Mouse (Mus musculus) B cell, adult 2 months (primary cell): ENCODE data around the gene Lrig3.

ENCODE experiments used
- DNase-seq, 2 experiments: peaks; one replicate each; pipeline ENCODE4 v3.0.0; 2022

The Lrig3 gene

GRCm38 (mm10) chr10:125965968-125966480, at the start of gene Lrig3:
Gene Lrig3, plus strand, starts transcription at chr10:125966168.
- DNase-seq = peak in 1 of 2 experiments; percentile 1

DNA sequence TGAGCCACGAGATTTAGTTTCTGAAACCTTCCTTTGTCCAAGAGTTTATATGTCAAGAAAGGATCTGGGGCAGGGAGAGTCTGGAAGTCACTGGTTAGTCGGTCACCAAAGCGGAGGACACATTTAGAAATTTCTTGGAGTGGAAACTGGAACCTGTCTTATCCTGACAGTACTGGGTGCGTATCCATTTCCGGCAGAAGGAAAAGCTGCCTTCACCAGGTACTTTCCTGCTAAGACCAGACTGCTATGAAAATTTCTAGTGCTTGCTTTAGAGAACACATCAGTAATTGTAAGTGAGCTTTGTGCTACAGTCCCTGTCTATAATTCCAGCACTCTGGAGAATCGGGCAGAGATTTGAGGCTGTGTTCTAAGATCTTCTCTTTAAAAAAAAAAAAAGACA, 49.2 kb upstream of the Lrig3 start:
- DNase-seq = no peak

DNA sequence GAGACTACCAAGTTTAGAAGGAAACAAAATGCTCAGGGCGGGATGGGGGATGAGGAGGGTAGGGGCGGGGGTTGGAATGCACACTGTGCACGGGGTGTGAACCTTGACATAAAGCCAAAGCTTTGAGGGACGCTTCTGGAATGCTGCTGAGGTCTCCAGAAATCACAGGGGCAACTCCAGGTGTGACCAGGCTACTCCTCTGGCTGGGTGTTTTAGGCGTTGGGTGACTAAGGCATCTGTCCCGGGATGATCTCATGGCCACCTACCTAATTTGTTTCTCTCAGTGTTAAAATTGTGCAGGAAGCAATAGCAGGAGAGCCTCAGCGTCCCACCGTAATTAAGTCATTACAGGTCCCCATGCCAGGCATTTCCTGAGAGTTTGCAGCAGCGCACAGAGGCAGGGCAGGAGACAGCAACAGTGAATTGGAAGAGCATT, 48.5 kb upstream of the Lrig3 start:
- DNase-seq = no peak

DNA sequence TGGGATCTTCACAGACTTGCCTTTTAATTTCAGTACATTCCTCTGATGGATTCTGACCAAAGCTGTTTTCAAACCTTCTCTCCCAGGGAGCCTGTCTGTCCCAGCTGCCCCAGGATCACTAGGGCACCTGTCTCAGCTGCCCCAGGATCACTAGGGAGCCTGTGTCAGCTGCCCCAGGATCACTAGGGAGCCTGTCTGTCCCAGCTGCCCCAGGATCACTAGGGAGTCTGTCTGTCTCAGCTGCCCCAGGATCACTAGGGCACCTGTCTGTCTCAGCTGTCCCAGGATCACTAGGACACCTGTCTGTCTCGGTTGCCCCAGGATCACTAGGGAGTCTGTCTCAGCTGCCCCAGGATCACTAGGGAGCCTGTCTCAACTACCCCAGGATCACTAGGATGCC, 47.0 kb upstream of the Lrig3 start:
- no peak for DNase-seq

- no peak for DNase-seq
Observed at GRCm38 (mm10) chr10:125921654-125922446, 44.1 kb upstream of the Lrig3 start.

DNA sequence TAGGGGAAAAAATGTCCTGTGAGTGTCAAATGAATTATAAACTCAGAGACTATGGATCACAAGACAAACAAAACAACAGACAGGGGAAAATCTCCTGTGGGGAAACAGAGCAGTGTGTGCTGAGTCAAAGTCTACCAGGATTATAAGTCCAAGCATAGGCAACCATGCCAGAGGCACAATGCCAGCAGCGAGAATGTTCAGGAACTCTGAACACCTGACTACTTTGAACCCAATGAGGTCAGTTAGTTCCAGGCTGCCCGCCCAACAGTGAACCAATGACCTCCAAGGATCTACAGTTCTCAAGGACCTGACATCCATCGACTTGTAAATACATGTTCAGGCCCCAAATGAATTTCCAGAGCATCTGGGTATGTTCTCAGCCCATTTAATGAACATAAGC, 36.0 kb upstream of the Lrig3 start:
- DNase-seq = no peak

- no peak for DNase-seq
Observed at GRCm38 (mm10) chr10:125933388-125933787, 32.6 kb upstream of the Lrig3 start.

- DNase-seq = no peak
Observed at GRCm38 (mm10) chr10:125934095-125934494, 31.9 kb upstream of the Lrig3 start.

- no peak for DNase-seq
Observed at GRCm38 (mm10) chr10:125937517-125938497, 28.2 kb upstream of the Lrig3 start.

DNA sequence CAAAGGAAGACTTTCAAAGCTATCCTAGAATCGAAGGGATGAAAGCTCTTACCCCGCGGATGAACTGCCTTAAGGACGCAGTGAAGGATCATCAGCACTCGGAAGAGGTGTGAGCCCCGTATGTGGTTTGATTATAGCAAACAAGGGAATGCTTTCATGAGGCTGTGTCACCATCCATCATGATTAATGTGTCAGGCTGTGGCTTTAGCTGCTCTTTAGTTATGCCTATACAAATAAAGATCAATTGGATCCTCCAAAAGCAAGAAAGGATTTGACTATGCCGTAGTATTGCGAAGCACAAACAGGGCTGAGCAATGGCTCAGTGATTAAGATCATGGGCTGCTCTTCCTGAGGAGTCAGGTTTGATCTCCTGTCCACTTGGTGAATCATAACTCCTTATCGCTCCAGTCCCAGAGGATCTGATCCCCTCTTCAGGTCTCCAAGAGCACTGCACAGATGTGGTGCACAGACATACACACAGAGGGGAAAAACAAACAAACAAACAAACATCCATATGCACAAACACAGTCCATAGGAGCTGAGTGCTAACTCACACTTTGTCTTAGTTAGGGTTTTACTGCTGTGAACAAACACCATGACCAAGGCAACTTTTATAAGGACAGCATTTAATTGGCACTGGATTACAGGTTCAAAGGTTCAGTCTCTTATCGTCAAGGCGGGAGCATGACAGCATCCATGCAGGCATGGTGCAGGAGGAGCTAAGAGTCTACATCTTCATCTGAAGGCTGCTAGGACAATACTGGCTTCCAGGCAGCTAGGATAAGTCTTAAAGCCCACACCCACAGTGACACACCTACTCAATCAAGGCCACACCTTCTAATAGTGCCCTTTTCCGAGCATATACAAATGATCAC, 27.2 kb upstream of the Lrig3 start:
- DNase-seq = no peak

GRCm38 (mm10) chr10:125940316-125941059, 25.5 kb upstream of the Lrig3 start:
- no peak for DNase-seq

GRCm38 (mm10) chr10:125943098-125943497, 22.9 kb upstream of the Lrig3 start:
- DNase-seq = no peak

DNA sequence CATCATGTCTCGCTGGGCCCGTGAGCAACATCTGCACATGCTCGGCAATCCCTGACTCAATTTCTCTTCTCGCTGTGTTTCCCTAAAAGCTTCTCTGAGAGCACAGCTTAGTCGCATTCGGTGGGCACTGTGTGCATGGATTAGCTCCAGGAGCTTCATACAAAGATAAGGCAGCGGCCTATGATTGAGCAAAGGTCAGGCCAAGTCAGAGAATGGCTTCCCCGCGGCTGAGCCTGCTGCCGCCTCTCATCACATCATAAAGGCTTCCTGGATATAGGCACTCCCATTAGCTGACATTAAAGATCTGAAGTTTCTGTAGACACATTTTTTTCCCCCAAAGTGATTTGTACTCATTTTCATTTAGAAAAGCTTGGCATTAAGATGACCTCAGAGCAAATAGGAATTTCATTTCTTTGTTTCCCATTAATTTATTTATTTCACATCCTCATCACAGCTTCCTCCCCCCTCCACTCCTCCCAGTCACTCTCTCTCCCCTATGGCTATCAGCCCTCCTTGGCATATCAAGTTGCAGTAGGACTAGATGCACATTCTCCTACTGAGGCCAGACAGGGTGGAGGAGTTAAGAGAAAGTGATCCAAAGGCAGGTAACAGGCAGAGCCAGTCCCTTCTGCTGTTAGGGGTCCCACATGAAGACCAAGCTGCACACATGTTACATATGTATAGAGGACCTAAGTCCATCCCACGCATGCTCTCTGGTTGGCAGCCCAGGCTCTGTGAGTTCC, 21.0 kb upstream of the Lrig3 start:
- DNase-seq = no peak

DNA sequence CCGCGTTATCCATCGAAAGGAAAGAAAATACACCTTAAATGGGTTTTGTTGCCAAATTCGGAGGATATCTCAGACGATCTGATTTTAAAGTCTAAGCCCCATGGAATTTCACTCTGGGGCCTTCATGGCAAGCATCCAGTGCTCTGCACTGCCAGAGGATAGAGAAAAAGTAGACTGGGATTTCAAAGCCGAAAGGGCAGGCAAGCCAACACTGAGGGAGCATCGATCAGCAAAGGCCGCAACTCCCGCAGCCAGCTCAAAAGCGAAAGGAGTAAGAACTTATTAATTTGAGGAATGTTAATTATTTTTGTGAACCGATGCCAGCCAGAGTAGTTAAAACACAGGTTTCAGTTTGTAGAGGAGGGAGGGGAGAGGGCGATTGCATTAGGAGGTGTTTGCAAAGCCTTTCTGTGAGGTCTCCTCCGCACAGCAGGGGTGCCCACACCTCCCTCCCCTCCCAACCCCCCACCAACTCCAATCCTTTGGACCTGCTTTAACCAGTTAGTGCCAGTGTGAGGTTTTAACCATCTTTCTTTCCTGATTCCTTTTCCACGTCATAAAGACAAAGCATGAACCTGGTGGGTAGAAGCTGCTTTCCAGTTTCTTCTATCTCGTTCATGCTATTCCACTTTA, 17.0 kb upstream of the Lrig3 start:
- DNase-seq = no peak

DNA sequence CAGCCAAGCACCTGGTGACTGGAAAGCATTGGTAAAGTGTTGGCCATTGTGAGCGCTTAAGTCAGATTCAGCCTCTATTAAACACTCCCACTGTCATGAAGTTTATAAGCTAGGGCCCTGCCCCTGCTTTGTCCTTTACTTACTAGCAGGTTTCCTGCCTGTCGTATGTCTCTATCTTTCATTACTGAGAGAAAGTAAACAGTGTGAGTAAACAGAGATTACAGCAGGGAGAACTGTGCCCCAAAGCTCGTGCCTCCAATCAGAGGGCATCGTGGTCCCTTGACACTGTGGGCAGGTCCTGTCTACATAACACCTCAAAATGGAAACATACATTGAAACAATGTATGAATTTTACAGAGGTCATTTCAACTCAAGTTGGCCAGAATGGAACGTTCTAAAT, 14.3 kb upstream of the Lrig3 start:
- DNase-seq = no peak

DNA sequence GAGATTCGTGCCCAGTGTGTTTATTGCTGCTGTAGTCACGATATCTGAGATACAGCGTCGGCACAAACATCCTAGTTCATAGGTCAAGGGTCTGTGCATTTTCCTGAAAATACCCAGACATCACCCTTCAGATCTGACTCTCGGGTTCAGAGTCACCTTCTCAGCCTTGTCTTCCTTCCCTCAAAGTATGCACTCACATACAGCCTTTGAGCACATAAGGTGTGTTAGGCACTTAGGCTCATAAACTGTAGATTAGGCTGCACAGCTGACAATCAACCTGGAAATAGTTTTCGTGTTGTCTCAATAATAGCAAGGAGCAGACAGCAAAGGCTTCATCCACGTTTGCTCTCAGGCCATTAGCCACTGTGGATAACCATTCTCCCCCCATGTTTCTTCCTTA, 11.6 kb upstream of the Lrig3 start:
- DNase-seq = no peak

- DNase-seq = no peak
Observed at GRCm38 (mm10) chr10:125954747-125955530, 11.0 kb upstream of the Lrig3 start.

- no peak for DNase-seq
Observed at GRCm38 (mm10) chr10:125961411-125962107, 4.4 kb upstream of the Lrig3 start.

GRCm38 (mm10) chr10:125964709-125965108, 1.3 kb upstream of the Lrig3 start:
- DNase-seq = no peak
